ENCODE assay signal across 8 mouse cellular contexts in genomic region chr12:111442309-111443010, GRCm38 (mm10). TPM values are rescaled to one million over a fixed set of nuclear protein-coding genes. Genes with fewer than 3 reads are reported as not detected.
A peak's percentile ranks its signal among the peaks of the same experiment; 100 is the strongest.
DNase-seq lines count a peak whose midpoint lies in the region; ATAC-seq lines count a peak whose summit lies in the region.

Gene Tnfaip2 (plus strand): TSS chr12:111442469.

- 2% methylated on average over 48 of the region's 48 CpGs for WGBS in intestine, embryonic 16.5 days
- under 1% methylated on average over 48 of the region's 48 CpGs for WGBS in neural tube, embryonic 12.5 days

- H3K27me3 ChIP-seq in intestine, embryonic 16.5 days (replicated peaks; ENCODE audit: control insufficient read depth, insufficient read depth, low read length): peaks cover 58% of the 10 kb centered on the region
- H3K27me3 ChIP-seq in neural tube, embryonic 12.5 days (replicated peaks): peaks cover 77% of the 10 kb centered on the region

- H3K9me3 ChIP-seq in intestine, embryonic 16.5 days (ENCODE audit: control insufficient read depth, low read length): no peaks in the 10 kb centered on the region
- H3K9me3 ChIP-seq in neural tube, embryonic 12.5 days: no peaks in the 10 kb centered on the region

- peak within 1 kb of the TSS; percentile 78 for H3K4me2 ChIP-seq in intestine, embryonic 16.5 days (ENCODE audit: low read depth, low read length)
- peak within 1 kb of the TSS; percentile 72 for H3K4me2 ChIP-seq in neural tube, embryonic 12.5 days (replicated peaks)

- ATAC-seq in CD4-positive, CD25-positive, alpha-beta regulatory T cell, adult 4 months: no peak
- peak; percentile 50 for ATAC-seq in common myeloid progenitor, adult 5-6 weeks (replicated peaks; ENCODE audit: low read depth, poor library complexity, severe bottlenecking)
- ATAC-seq in intestine, embryonic 16.5 days: peak; percentile 60
- ATAC-seq in neural tube, embryonic 12.5 days (ENCODE audit: low FRiP score, low read depth): peak; percentile 78

- peak within 1 kb of the TSS; percentile 62 for H3K9ac ChIP-seq in intestine, embryonic 16.5 days (ENCODE audit: low read depth, low read length)
- H3K9ac ChIP-seq in neural tube, embryonic 12.5 days: peak within 1 kb of the TSS; percentile 33; the same call in 1 of the 2 replicates

- H3K4me3 ChIP-seq in intestine, embryonic 16.5 days (ENCODE audit: low read length): peak within 1 kb of the TSS; percentile 50
- H3K4me3 ChIP-seq in neural tube, embryonic 12.5 days: peak within 1 kb of the TSS; percentile 34

- peaks cover 33% of the 10 kb centered on the region for H3K4me1 ChIP-seq in intestine, embryonic 16.5 days (ENCODE audit: control insufficient read depth, insufficient read depth, low read length)
- H3K4me1 ChIP-seq in neural tube, embryonic 12.5 days: peaks cover 21% of the 10 kb centered on the region

- H3K27ac ChIP-seq in intestine, embryonic 16.5 days (ENCODE audit: low read length): no peak within 1 kb of the TSS
- no peak within 1 kb of the TSS for H3K27ac ChIP-seq in neural tube, embryonic 12.5 days

- peak; percentile 20 for DNase-seq in CD4-positive, CD25-positive, alpha-beta regulatory T cell, adult 2 months (ENCODE audit: low read depth, low spot score)
- DNase-seq in gonadal fat pad, adult 2 months (ENCODE audit: low read depth): no peak
- peak; percentile 83 to 86 for DNase-seq in lung, adult 18-20 months
- DNase-seq in right cerebral cortex, postnatal 10 days (ENCODE audit: low spot score in 2 of 2): no peak

- H3K36me3 ChIP-seq in intestine, embryonic 16.5 days (ENCODE audit: control insufficient read depth, insufficient read depth, low read length): no peaks in the 10 kb centered on the region
- H3K36me3 ChIP-seq in neural tube, embryonic 12.5 days: no peaks in the 10 kb centered on the region

RNA-seq across cellular contexts. Expression of gene Tnfaip2, which starts in this region (rescaled TPM):
- polyA plus RNA-seq in CD4-positive, CD25-positive, alpha-beta regulatory T cell, adult 4 months (2017; shearing (Covaris generic)): not detected
- total RNA-seq in common myeloid progenitor, adult 5-6 weeks (2017): 60.2 and 79.0 TPM in 2 replicates
- polyA plus RNA-seq in gonadal fat pad, adult 2 months (2012; rRNA removed): 25.6 and 29.4 TPM in 2 replicates
- polyA plus RNA-seq in intestine, embryonic 16.5 days (2015; fragmentation: Nextera tagmentation; extraction: Ambion mirVana): 2.7 and 3.5 TPM in 2 replicates
- 1.9 and 3.3 TPM in 2 replicates for polyA plus RNA-seq in neural tube, embryonic 12.5 days (2016; fragmentation: Nextera tagmentation; extraction: Ambion mirVana)

Comparison
In these comparisons a context has a peak if more than half of its experiments do, and no peak if none do; other contexts are left out.
1. DNase-seq: peak in CD4-positive, CD25-positive, alpha-beta regulatory T cell, adult 2 months (single experiment) and lung, adult 18-20 months (2 of 2); none in gonadal fat pad, adult 2 months (single experiment) and right cerebral cortex, postnatal 10 days (0 of 2).